Mouse (Mus musculus) erythroblast, embryonic 14.5 days (primary cell): Measurements from ENCODE around the gene Tspan9. TPM values are rescaled to one million over a fixed set of nuclear protein-coding genes. Genes with fewer than 3 reads are reported as not detected.

Source experiments
- H3K27me3 ChIP-seq: 2 replicates; pipeline ENCODE4 v1.6.1; 2012; ENCODE audit warnings: inconsistent platforms; ENCODE audit not compliant: control insufficient read depth
- H3K36me3 ChIP-seq: 2 replicates; pipeline ENCODE4 v1.6.1; 2012; ENCODE audit warnings: mild to moderate bottlenecking, inconsistent platforms; ENCODE audit not compliant: control insufficient read depth
- H3K4me1 ChIP-seq: 2 replicates; pipeline ENCODE4 v1.6.1; 2012; ENCODE audit warnings: inconsistent platforms; ENCODE audit not compliant: control insufficient read depth
- H3K4me3 ChIP-seq: replicated peaks from 2 replicates; pipeline ENCODE3; 2012; ENCODE audit warnings: moderate library complexity, mild to moderate bottlenecking, inconsistent platforms
- H3K9me3 ChIP-seq: 2 replicates; pipeline ENCODE4 v1.6.1; 2012; ENCODE audit warnings: low read length, inconsistent platforms, mixed read lengths; ENCODE audit not compliant: control insufficient read depth
- GATA1 ChIP-seq: IDR thresholded peaks from 2 replicates; pipeline ENCODE4 v1.6.1; 2012; ENCODE audit warnings: low read length, inconsistent platforms, mixed read lengths
- TAL1 ChIP-seq: IDR thresholded peaks from 3 replicates; pipeline ENCODE4 v1.6.1; 2012; ENCODE audit warnings: low read length, inconsistent platforms, mixed read lengths
- polyA plus RNA-seq: library from polyadenylated mRNA; stranded (reverse); fragments of >175 nt; gene quantifications from 2 replicates; pipeline ENCODE4 v1.2.3, GENCODE M21; 2012

Tspan9 gene
- polyA plus RNA-seq, 1 experiment, result 0.04 TPM

DNA sequence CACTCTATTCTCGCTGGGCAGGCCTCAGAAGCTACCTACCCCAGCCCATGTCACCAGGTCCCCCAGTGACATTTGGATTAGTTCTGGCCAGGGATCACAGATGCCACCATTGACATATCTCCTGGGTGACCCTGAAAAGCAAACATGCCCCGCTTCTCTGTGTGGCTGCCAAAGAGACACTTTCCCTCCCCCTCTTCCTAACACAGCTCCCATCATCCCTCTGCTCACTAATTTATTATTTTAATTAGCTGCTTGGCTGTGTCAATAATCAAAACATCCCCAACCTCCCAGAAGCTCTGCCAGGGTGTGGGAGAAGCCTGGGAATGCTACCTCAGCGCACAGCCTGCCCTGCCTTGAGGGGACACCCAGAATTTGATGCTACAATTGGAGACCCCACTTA, 226.4 kb downstream of the Tspan9 start:
- TF ChIP-seq GATA1 (no peak), TAL1 (no peak)
- Histone ChIP-seq H3K27me3 (no peaks in the 10 kb centered on the region), H3K9me3 (no peaks in the 10 kb centered on the region; the same call in 1 of the 2 replicates), H3K36me3 (no peaks in the 10 kb centered on the region), H3K4me3 (no peak overlapping the region), H3K4me1 (no peaks in the 10 kb centered on the region)

DNA sequence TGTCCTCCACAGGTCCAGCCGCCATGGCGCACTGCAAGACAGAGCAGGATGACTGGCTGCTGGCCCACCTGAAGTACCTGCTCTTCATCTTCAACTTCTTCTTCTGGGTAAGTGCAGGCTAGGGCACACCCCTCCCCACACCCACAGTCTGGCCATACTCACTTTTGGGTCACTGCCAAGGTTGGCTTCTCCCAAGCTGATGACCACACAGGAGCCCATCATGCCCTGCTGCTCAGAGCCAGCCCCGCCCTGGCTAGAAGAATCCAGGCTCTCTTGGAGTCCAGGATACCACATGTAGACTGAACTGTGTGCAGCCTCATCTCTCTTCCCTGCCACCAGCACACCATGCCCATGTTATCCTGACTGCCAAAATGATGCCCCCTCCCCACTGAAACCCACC, 230.5 kb downstream of the Tspan9 start:
- Histone ChIP-seq H3K4me3 (no peak overlapping the region), H3K9me3 (no peaks in the 10 kb centered on the region; the same call in 1 of the 2 replicates), H3K27me3 (no peaks in the 10 kb centered on the region)

DNA sequence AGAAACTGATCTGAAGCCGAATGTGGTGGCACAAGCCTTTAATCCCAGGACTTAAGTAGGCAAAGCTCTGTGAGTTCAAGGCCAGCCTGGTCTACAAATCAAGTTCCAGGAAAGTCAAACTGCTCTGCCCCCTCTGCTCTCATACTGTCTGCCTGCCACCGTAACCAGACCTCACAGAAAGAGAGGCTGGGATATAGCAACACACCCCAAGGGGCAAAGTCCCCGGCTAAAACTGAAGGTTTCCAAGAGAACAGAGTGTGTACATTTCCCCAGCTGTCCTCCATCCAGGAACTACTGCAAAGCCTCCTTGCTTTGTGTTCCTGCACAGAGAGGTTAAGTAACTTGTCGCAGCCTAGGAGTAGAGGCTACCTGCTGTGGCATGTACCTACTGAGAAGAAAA, 231.7 kb downstream of the Tspan9 start:
- Histone ChIP-seq H3K27me3 (no peaks in the 10 kb centered on the region), H3K4me1 (no peaks in the 10 kb centered on the region), H3K36me3 (no peaks in the 10 kb centered on the region), H3K9me3 (no peaks in the 10 kb centered on the region; the same call in 1 of the 2 replicates), H3K4me3 (no peak overlapping the region)
- no peak for TF ChIP-seq TAL1
- no peak for TF ChIP-seq GATA1

More for the DNA sequence above, 230.5 kb downstream of the Tspan9 start:
- Histone ChIP-seq H3K36me3 (no peaks in the 10 kb centered on the region), H3K4me1 (no peaks in the 10 kb centered on the region)
- TF ChIP-seq GATA1 (no peak), TAL1 (no peak)

Other genes with a start within 250 kb of the Tspan9 start
- gene Tead4, start 157.2 kb upstream of the Tspan9 start, polyA plus RNA-seq, result not detected in 2 replicates
- gene Tulp3, start 212.3 kb upstream of the Tspan9 start, polyA plus RNA-seq, result 0.07 TPM in 2 replicates
- gene Rhno1, start 219.3 kb upstream of the Tspan9 start, polyA plus RNA-seq, result 9.8 and 9.9 TPM in 2 replicates
- 8.2 and 8.8 TPM in 2 replicates for gene Foxm1, start 219.4 kb upstream of the Tspan9 start, polyA plus RNA-seq
- 0.03 TPM in 1 of 2 replicates, not detected in the other for gene Tex52, start 231.9 kb upstream of the Tspan9 start, polyA plus RNA-seq
- gene Gm44596, start 231.9 kb upstream of the Tspan9 start, polyA plus RNA-seq, result not detected in 2 replicates